Mouse (Mus musculus) stomach, postnatal 0 days (tissue): ENCODE measurements around the gene Etfb. TPM values are rescaled to one million over a fixed set of nuclear protein-coding genes. Genes with fewer than 3 reads are reported as not detected.

Experiments used
- ATAC-seq: fragments of 200-750 bp; cut with Nextera tagmentation; 2 replicates; pipeline ENCODE4 v1.8.0; 2017; ENCODE audit not compliant: low FRiP score, low TSS enrichment
- DNase-seq: peaks from one replicate; pipeline ENCODE4 v3.0.0-alpha.2; 2016; ENCODE audit warnings: low spot score
- H3K27ac ChIP-seq: fragments of 300-500 bp; sonication (generic); replicated peaks from 2 replicates; pipeline ENCODE4 v1.5.1; 2014; ENCODE audit warnings: mild to moderate bottlenecking, control low read depth
- H3K27me3 ChIP-seq: fragments of 300-500 bp; sonication (generic); 2 replicates; pipeline ENCODE4 v1.6.1; 2014; ENCODE audit warnings: low read length; ENCODE audit not compliant: control insufficient read depth, insufficient read depth
- H3K36me3 ChIP-seq: fragments of 300-500 bp; sonication (generic); 2 replicates; pipeline ENCODE4 v1.6.1; 2014; ENCODE audit warnings: low read length, mixed read lengths; ENCODE audit not compliant: control insufficient read depth, insufficient read depth
- H3K4me1 ChIP-seq: fragments of 300-500 bp; sonication (generic); replicated peaks from 2 replicates; pipeline ENCODE4 v1.6.1; 2014; ENCODE audit warnings: antibody characterized with exemption; ENCODE audit not compliant: control insufficient read depth, insufficient read depth
- H3K4me2 ChIP-seq: fragments of 300-500 bp; sonication (generic); replicated peaks from 2 replicates; pipeline ENCODE4 v1.6.1; 2014; ENCODE audit warnings: low read depth, mild to moderate bottlenecking, control low read depth, moderate library complexity
- H3K4me3 ChIP-seq: fragments of 300-500 bp; sonication (generic); 2 replicates; pipeline ENCODE4 v1.5.1; 2014; ENCODE audit warnings: low read depth, low read length, control low read depth
- H3K9ac ChIP-seq: fragments of 300-500 bp; sonication (generic); 2 replicates; pipeline ENCODE4 v1.6.1; 2014; ENCODE audit warnings: mild to moderate bottlenecking, low read length, control low read depth, mixed read lengths
- H3K9me3 ChIP-seq: fragments of 300-500 bp; sonication (generic); 2 replicates; pipeline ENCODE4 v1.6.1; 2016; ENCODE audit warnings: low read length; ENCODE audit not compliant: control insufficient read depth
- CTCF ChIP-seq: IDR thresholded peaks from 2 replicates; pipeline ENCODE4 v1.5.1; 2016; ENCODE audit warnings: antibody characterized with exemption, low read depth, mild to moderate bottlenecking, moderate library complexity
- EP300 ChIP-seq: optimal IDR thresholded peaks from 2 replicates; pipeline ENCODE3; 2016; ENCODE audit warnings: antibody characterized with exemption
- WGBS: fragments of 180-500 bp; shearing (Covaris S2); extraction: QIAGEN DNeasy Blood & Tissue Kit; methylation state at CpG from one replicate; pipeline ENCODE4 v1.1.7; 2014; 5-methylcytosine and 5-hydroxymethylcytosine counted together
- polyA plus RNA-seq: library from polyadenylated mRNA; unstranded; fragments of >200 nt; fragmentation: Nextera tagmentation; extraction: Ambion mirVana; gene quantifications from 2 replicates; pipeline ENCODE4 v1.2.1, GENCODE M21; 2015

Gene Etfb
- polyA plus RNA-seq, 1 experiment from 2014 or later = 521 TPM

GRCm38 (mm10) chr7:43434676-43435075 lies 9.2 kb upstream of the Etfb start:
- no peak overlapping the region for H3K9ac ChIP-seq
- no peak overlapping the region for H3K4me3 ChIP-seq
- H3K4me1 ChIP-seq = no peaks in the 10 kb centered on the region
- H3K36me3 ChIP-seq = no peaks in the 10 kb centered on the region
- 89% methylated on average over 5 of the region's 5 CpGs for WGBS
- no peak for DNase-seq
- no peak for ATAC-seq
- TF ChIP-seq CTCF (no peak), EP300 (no peak)
- H3K4me2 ChIP-seq = no peak overlapping the region
- no peak overlapping the region for H3K27ac ChIP-seq
- H3K9me3 ChIP-seq = no peaks in the 10 kb centered on the region
- no peaks in the 10 kb centered on the region for H3K27me3 ChIP-seq

- ATAC-seq = no peak
- 74% methylated on average over 10 of the region's 10 CpGs for WGBS
- H3K4me2 ChIP-seq = no peak within 1 kb of the TSS
Observed at GRCm38 (mm10) chr7:43436341-43437255, 7.3 kb upstream of the Etfb start, which contains the start of gene Nkg7. Nkg7 (plus strand) TSS chr7:43437073.

GRCm38 (mm10) chr7:43438611-43439010 lies 5.3 kb upstream of the Etfb start:
- no peak for ATAC-seq
- WGBS = 72% methylated on average over 4 of the region's 4 CpGs

More at GRCm38 (mm10) chr7:43436341-43437255, 7.3 kb upstream of the Etfb start, which contains the start of gene Nkg7:
- TF ChIP-seq EP300 (no peak), CTCF (no peak)
- no peak for DNase-seq
- H3K9ac ChIP-seq = no peak within 1 kb of the TSS
- no peaks in the 10 kb centered on the region for H3K9me3 ChIP-seq
- H3K27ac ChIP-seq = no peak within 1 kb of the TSS
- H3K4me3 ChIP-seq = no peak within 1 kb of the TSS
- H3K27me3 ChIP-seq = no peaks in the 10 kb centered on the region
- no peaks in the 10 kb centered on the region for H3K4me1 ChIP-seq
- H3K36me3 ChIP-seq = no peaks in the 10 kb centered on the region

GRCm38 (mm10) chr7:43440482-43440881 lies 3.4 kb upstream of the Etfb start, which contains the start of gene Cldnd2:
Cldnd2 (plus strand) TSS chr7:43440782.
- no peak for DNase-seq
- Histone ChIP-seq H3K4me3 (no peak within 1 kb of the TSS), H3K9me3 (no peaks in the 10 kb centered on the region), H3K36me3 (no peaks in the 10 kb centered on the region), H3K9ac (no peak within 1 kb of the TSS), H3K27me3 (no peaks in the 10 kb centered on the region), H3K4me2 (no peak within 1 kb of the TSS), H3K27ac (no peak within 1 kb of the TSS), H3K4me1 (peaks cover 5% of the 10 kb centered on the region; the same call in 1 of the 2 replicates)
- WGBS = 81% methylated on average over 6 of the region's 6 CpGs
- TF ChIP-seq EP300 (no peak), CTCF (no peak)
- no peak for ATAC-seq

More at GRCm38 (mm10) chr7:43438611-43439010, 5.3 kb upstream of the Etfb start:
- Histone ChIP-seq H3K27me3 (no peaks in the 10 kb centered on the region), H3K4me3 (no peak overlapping the region), H3K27ac (no peak overlapping the region), H3K36me3 (no peaks in the 10 kb centered on the region), H3K9me3 (no peaks in the 10 kb centered on the region), H3K4me2 (no peak overlapping the region), H3K9ac (no peak overlapping the region), H3K4me1 (peaks cover 2% of the 10 kb centered on the region; the same call in 1 of the 2 replicates)
- DNase-seq = no peak
- TF ChIP-seq CTCF (no peak), EP300 (no peak)

GRCm38 (mm10) chr7:43441071-43441470 lies 2.8 kb upstream of the Etfb start:
- Histone ChIP-seq H3K4me3 (no peak overlapping the region), H3K36me3 (no peaks in the 10 kb centered on the region), H3K9ac (no peak overlapping the region), H3K4me2 (no peak overlapping the region), H3K27me3 (no peaks in the 10 kb centered on the region), H3K27ac (no peak overlapping the region), H3K4me1 (peaks cover 5% of the 10 kb centered on the region; the same call in 1 of the 2 replicates), H3K9me3 (no peaks in the 10 kb centered on the region)
- no peak for DNase-seq
- TF ChIP-seq EP300 (no peak), CTCF (no peak)
- 76% methylated on average over 3 of the region's 3 CpGs for WGBS
- ATAC-seq = no peak

- Histone ChIP-seq H3K9ac (peak overlapping the region; percentile 71), H3K4me2 (peak overlapping the region; percentile 69), H3K4me3 (peak overlapping the region; percentile 54), H3K27ac (peak overlapping the region; percentile 98), H3K36me3 (no peaks in the 10 kb centered on the region), H3K9me3 (no peaks in the 10 kb centered on the region), H3K4me1 (peaks cover 5% of the 10 kb centered on the region; the same call in 1 of the 2 replicates), H3K27me3 (no peaks in the 10 kb centered on the region)
- TF ChIP-seq EP300 = no peak
- no peak for TF ChIP-seq CTCF
- 8% methylated on average over 9 of the region's 9 CpGs for WGBS
- ATAC-seq = no peak
- DNase-seq = peak; percentile 35
Observed at GRCm38 (mm10) chr7:43442684-43443083, 1.2 kb upstream of the Etfb start.
